Mouse (Mus musculus) midbrain, embryonic 16.5 days (tissue): ENCODE measurements around the gene Ddx11. TPM values are rescaled to one million over a fixed set of nuclear protein-coding genes. Genes with fewer than 3 reads are reported as not detected.
A peak's percentile ranks its signal among the peaks of the same experiment; 100 is the strongest.

Source experiments
- ATAC-seq: fragments of 200-750 bp; cut with Nextera tagmentation; 2 replicates; pipeline ENCODE4 v1.8.0; 2017; ENCODE audit warnings: moderate TSS enrichment
- H3K27ac ChIP-seq: fragments of 300-500 bp; sonication (generic); 2 replicates; pipeline ENCODE4 v1.5.1; 2014; ENCODE audit warnings: mild to moderate bottlenecking, low read length, mixed read lengths
- H3K27me3 ChIP-seq: fragments of 300-500 bp; sonication (generic); 2 replicates; pipeline ENCODE4 v1.6.1; 2014; ENCODE audit warnings: low read depth, low read length, mixed read lengths; ENCODE audit not compliant: control insufficient read depth, insufficient read depth
- H3K36me3 ChIP-seq: fragments of 300-500 bp; sonication (generic); 2 replicates; pipeline ENCODE4 v1.6.1; 2014; ENCODE audit warnings: mild to moderate bottlenecking, low read length, moderate library complexity, mixed read lengths; ENCODE audit not compliant: control insufficient read depth, insufficient read depth
- H3K4me1 ChIP-seq: fragments of 300-500 bp; sonication (generic); 2 replicates; pipeline ENCODE4 v1.6.1; 2014; ENCODE audit warnings: mild to moderate bottlenecking, low read length, mixed read lengths; ENCODE audit not compliant: control insufficient read depth, insufficient read depth
- H3K4me2 ChIP-seq: fragments of 300-500 bp; sonication (generic); 2 replicates; pipeline ENCODE4 v1.6.1; 2014; ENCODE audit warnings: mild to moderate bottlenecking, low read length, mixed read lengths
- H3K4me3 ChIP-seq: fragments of 300-500 bp; sonication (generic); 2 replicates; pipeline ENCODE4 v1.5.1; 2014; ENCODE audit warnings: low read depth, mild to moderate bottlenecking, low read length, moderate library complexity, mixed read lengths
- H3K9ac ChIP-seq: fragments of 300-500 bp; sonication (generic); 2 replicates; pipeline ENCODE4 v1.6.1; 2014; ENCODE audit warnings: low read depth, low read length, mixed read lengths
- H3K9me3 ChIP-seq: fragments of 300-500 bp; sonication (generic); replicated peaks from 2 replicates; pipeline ENCODE4 v1.6.1; 2014; ENCODE audit warnings: mild to moderate bottlenecking, low read length, mixed read lengths; ENCODE audit not compliant: control insufficient read depth, poor library complexity, severe bottlenecking
- WGBS: fragments of 180-500 bp; shearing (Covaris S2); extraction: QIAGEN DNeasy Blood & Tissue Kit; methylation state at CpG from one replicate; pipeline ENCODE4 v1.1.7; 2014; 5-methylcytosine and 5-hydroxymethylcytosine counted together
- polyA plus RNA-seq: library from polyadenylated mRNA; unstranded; fragments of >200 nt; fragmentation: Nextera tagmentation; extraction: Ambion mirVana; gene quantifications from 2 replicates; pipeline ENCODE4 v1.2.1, GENCODE M21; 2015

Gene Ddx11
- 4.0 and 4.5 TPM in 2 replicates for polyA plus RNA-seq

GRCm38 (mm10) chr17:66123066-66123815 is at the start of gene Ddx11:
Gene Ddx11 (plus strand): TSS chr17:66123520.
- Histone ChIP-seq H3K9me3 (no peaks in the 10 kb centered on the region), H3K4me1 (peaks cover 9% of the 10 kb centered on the region; the same call in 1 of the 2 replicates), H3K9ac (peak within 1 kb of the TSS; percentile 71), H3K27ac (peak within 1 kb of the TSS; percentile 60; the same call in 1 of the 2 replicates), H3K4me3 (peak within 1 kb of the TSS; percentile 88), H3K36me3 (peaks cover 11% of the 10 kb centered on the region), H3K4me2 (peak within 1 kb of the TSS; percentile 81), H3K27me3 (no peaks in the 10 kb centered on the region)
- peak; percentile 82 for ATAC-seq
- WGBS: 5% methylated on average over 45 of the region's 45 CpGs

- Histone ChIP-seq H3K4me3 (no peak overlapping the region), H3K27ac (no peak overlapping the region), H3K9me3 (no peaks in the 10 kb centered on the region), H3K4me2 (no peak overlapping the region), H3K27me3 (no peaks in the 10 kb centered on the region), H3K4me1 (peaks cover 25% of the 10 kb centered on the region), H3K36me3 (no peaks in the 10 kb centered on the region), H3K9ac (no peak overlapping the region)
- no peak for ATAC-seq
- WGBS: 88% methylated on average over 7 of the region's 7 CpGs
These were observed 49.3 kb upstream of the Ddx11 start for GRCm38 (mm10) chr17:66073971-66074370.

- no peak for ATAC-seq
- peak overlapping the region; percentile 88 for H3K9ac ChIP-seq
- 3% methylated on average over 12 of the region's 12 CpGs for whole genome bisulfite sequencing
These were observed 47.5 kb upstream of the Ddx11 start for GRCm38 (mm10) chr17:66075827-66076173.

GRCm38 (mm10) chr17:66076174-66076927 is 47.0 kb upstream of the Ddx11 start:
- H3K36me3 ChIP-seq: peaks cover 10% of the 10 kb centered on the region
- under 1% methylated on average over 84 of the region's 95 CpGs for WGBS
- no peaks in the 10 kb centered on the region for H3K27me3 ChIP-seq
- H3K9ac ChIP-seq: peak overlapping the region; percentile 88
- peak overlapping the region; percentile 91 for H3K4me3 ChIP-seq
- H3K9me3 ChIP-seq: no peaks in the 10 kb centered on the region
- H3K4me2 ChIP-seq: peak overlapping the region; percentile 65
- peak; percentile 78 for ATAC-seq
- H3K27ac ChIP-seq: peak overlapping the region; percentile 95
- H3K4me1 ChIP-seq: peaks cover 25% of the 10 kb centered on the region

More at GRCm38 (mm10) chr17:66075827-66076173, 47.5 kb upstream of the Ddx11 start:
- peaks cover 10% of the 10 kb centered on the region for H3K36me3 ChIP-seq
- peak overlapping the region; percentile 65 for H3K4me2 ChIP-seq
- peaks cover 25% of the 10 kb centered on the region for H3K4me1 ChIP-seq
- no peaks in the 10 kb centered on the region for H3K27me3 ChIP-seq
- peak overlapping the region; percentile 91 for H3K4me3 ChIP-seq
- no peaks in the 10 kb centered on the region for H3K9me3 ChIP-seq
- peak overlapping the region; percentile 95 for H3K27ac ChIP-seq

GRCm38 (mm10) chr17:66076934-66077333 is 46.4 kb upstream of the Ddx11 start, which contains the start of gene Ankrd12:
Gene Ankrd12 (minus strand): TSS chr17:66077089.
- peak within 1 kb of the TSS; percentile 72 for H3K4me2 ChIP-seq
- H3K4me1 ChIP-seq: peaks cover 25% of the 10 kb centered on the region
- under 1% methylated on average over 48 of the region's 53 CpGs for WGBS
- no peaks in the 10 kb centered on the region for H3K27me3 ChIP-seq
- peak within 1 kb of the TSS; percentile 91 for H3K4me3 ChIP-seq
- peak within 1 kb of the TSS; percentile 95 for H3K27ac ChIP-seq
- H3K36me3 ChIP-seq: peaks cover 10% of the 10 kb centered on the region
- no peaks in the 10 kb centered on the region for H3K9me3 ChIP-seq
- H3K9ac ChIP-seq: peak within 1 kb of the TSS; percentile 88
- ATAC-seq: peak; percentile 97

GRCm38 (mm10) chr17:66077437-66077850 is 45.9 kb upstream of the Ddx11 start:
- H3K9me3 ChIP-seq: no peaks in the 10 kb centered on the region
- ATAC-seq: peak; percentile 79
- H3K4me1 ChIP-seq: peaks cover 25% of the 10 kb centered on the region
- peaks cover 10% of the 10 kb centered on the region for H3K36me3 ChIP-seq
- H3K27ac ChIP-seq: peak overlapping the region; percentile 95
- WGBS: 1% methylated on average over 23 of the region's 23 CpGs
- H3K27me3 ChIP-seq: no peaks in the 10 kb centered on the region
- peak overlapping the region; percentile 74 for H3K9ac ChIP-seq
- peak overlapping the region; percentile 91 for H3K4me3 ChIP-seq
- peak overlapping the region; percentile 72 for H3K4me2 ChIP-seq

- Histone ChIP-seq H3K27ac (no peak overlapping the region), H3K4me3 (no peak overlapping the region), H3K36me3 (peaks cover 11% of the 10 kb centered on the region), H3K9me3 (no peaks in the 10 kb centered on the region), H3K4me1 (no peaks in the 10 kb centered on the region), H3K27me3 (no peaks in the 10 kb centered on the region), H3K9ac (no peak overlapping the region), H3K4me2 (no peak overlapping the region)
- WGBS: 80% methylated on average over 1 of the region's 1 CpGs
- no peak for ATAC-seq
These were observed 38.8 kb upstream of the Ddx11 start for GRCm38 (mm10) chr17:66084486-66084885.

- WGBS: 96% methylated on average over 1 of the region's 1 CpGs
- peaks cover 10% of the 10 kb centered on the region for H3K36me3 ChIP-seq
These were observed 38.3 kb upstream of the Ddx11 start for GRCm38 (mm10) chr17:66085038-66085437.

GRCm38 (mm10) chr17:66090251-66090650 is 33.1 kb upstream of the Ddx11 start:
- no peak overlapping the region for H3K4me3 ChIP-seq
- H3K27me3 ChIP-seq: no peaks in the 10 kb centered on the region
- no peaks in the 10 kb centered on the region for H3K4me1 ChIP-seq

More at GRCm38 (mm10) chr17:66085038-66085437, 38.3 kb upstream of the Ddx11 start:
- no peak for ATAC-seq
- no peak overlapping the region for H3K9ac ChIP-seq
- no peak overlapping the region for H3K27ac ChIP-seq
- no peak overlapping the region for H3K4me2 ChIP-seq
- no peaks in the 10 kb centered on the region for H3K4me1 ChIP-seq
- no peaks in the 10 kb centered on the region for H3K9me3 ChIP-seq
- no peak overlapping the region for H3K4me3 ChIP-seq
- H3K27me3 ChIP-seq: no peaks in the 10 kb centered on the region

More at GRCm38 (mm10) chr17:66090251-66090650, 33.1 kb upstream of the Ddx11 start:
- no peak overlapping the region for H3K4me2 ChIP-seq
- no peak overlapping the region for H3K27ac ChIP-seq
- H3K9ac ChIP-seq: no peak overlapping the region
- H3K36me3 ChIP-seq: peaks cover 5% of the 10 kb centered on the region
- no peak for ATAC-seq
- H3K9me3 ChIP-seq: no peaks in the 10 kb centered on the region
